Mouse (Mus musculus): ENCODE measurements around the gene Ctss.

The Ctss gene

GRCm38 (mm10) chr3:95526622-95527211 is at the start of gene Ctss:
Gene Ctss (plus strand): TSS chr3:95526786.
- DNase-seq (ENCODE audit: low spot score in 2 of 2): no peak

DNA sequence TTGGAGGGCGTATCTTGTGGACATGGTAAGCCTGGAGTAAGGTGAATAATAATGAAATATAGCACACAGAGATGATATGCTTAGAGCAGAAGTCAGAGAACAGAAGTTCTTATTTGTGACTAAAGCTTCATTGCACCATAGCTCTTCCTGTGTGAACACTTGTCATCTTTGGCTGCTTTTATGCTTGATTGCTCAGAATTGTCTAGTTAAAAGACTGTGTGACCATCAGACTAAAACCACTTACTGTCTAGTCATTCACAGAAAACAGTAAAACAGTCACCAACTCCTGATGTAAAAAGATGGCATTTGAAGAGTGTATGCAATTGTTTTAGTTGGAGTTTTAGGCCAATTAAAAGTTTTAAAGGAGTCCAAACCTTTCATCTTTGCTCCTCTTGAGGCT is 47.6 kb upstream of the Ctss start:
- DNase-seq (ENCODE audit: low spot score in 2 of 2): no peak

DNA sequence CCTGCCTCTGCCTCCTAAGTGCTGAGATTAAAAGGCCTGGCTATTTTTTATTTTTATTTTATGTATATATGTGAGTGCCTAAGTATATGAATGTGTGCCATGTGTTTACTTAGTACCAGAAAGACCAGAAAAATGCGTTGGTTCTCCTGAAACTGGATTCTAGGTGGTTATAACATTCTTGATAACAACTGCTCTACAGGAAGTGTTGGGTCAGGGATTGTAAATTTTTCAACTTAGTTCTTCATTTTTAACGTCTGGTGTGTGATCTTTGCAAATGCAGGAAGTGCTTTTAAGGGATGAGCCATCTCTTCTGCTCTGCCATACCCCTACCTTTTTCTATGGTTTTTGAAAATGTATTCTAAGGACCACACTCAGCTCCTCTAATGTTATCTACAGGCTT is 40.2 kb upstream of the Ctss start:
- no peak for DNase-seq (ENCODE audit: low spot score in 2 of 2)

GRCm38 (mm10) chr3:95488679-95489078 is 37.9 kb upstream of the Ctss start:
- no peak for DNase-seq (ENCODE audit: low spot score in 2 of 2)

DNA sequence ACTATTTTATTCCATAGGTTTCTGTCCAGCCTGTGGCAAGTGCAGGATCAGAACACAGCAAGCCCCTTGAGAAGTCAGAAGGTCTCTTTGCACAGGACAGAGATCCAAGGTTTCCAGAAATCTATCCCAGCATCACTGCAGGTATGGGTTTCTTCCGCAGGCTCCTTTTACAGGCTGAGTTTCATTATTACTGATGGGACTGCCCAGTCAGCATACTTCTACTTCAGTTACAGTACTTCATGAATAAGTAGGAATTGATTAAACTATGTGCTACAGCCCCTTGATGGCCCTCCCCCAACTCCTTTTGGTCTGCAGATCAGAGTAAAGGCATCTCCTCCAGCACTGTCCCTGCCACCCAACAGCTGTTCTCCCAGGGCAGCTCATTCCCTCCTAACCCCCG is 36.3 kb upstream of the Ctss start:
- DNase-seq (ENCODE audit: low spot score in 2 of 2): no peak

DNA sequence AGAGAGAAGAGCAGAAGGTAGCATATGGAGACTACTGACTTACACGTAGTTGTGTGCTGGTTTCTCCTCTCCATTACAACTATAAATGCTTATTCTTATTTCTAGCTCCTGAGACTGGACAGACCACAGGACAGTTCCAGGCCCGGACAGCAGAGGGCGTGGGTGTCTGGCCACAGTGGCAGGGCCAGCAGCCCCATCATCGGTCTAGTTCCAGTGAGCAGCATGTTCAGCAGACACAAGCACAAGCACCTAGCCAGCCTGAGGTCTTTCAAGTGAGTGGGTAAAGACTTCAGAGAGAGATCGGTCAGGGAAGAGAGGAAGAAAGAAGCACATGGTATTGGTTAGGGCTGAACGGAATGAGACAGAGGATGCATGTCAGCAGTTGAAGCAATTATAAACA is 32.2 kb upstream of the Ctss start:
- DNase-seq (ENCODE audit: low spot score in 2 of 2): peak; percentile 50 to 57

DNA sequence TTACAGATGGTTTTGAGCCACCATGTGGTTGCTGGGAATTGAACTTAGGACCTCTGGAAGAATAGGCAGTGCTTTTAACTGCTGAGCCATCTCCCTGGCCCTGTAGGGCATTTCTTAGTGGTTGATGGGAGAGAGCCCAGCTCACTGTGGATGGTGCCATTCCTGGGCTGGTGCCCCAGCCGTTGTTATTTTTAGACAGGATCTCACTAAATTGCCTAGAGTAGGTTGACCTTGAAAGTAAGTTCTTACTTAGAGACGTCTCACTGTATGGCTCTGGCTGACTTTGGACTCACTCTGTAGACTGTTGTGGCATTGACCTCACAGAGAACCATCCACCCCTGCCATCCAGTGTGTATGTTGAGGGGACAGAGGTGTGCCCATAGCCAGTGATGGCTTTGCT is 28.4 kb upstream of the Ctss start:
- no peak for DNase-seq (ENCODE audit: low spot score in 2 of 2)

- no peak for DNase-seq (ENCODE audit: low spot score in 2 of 2)
These were observed 27.6 kb upstream of the Ctss start, which contains the start of gene Ctsk for GRCm38 (mm10) chr3:95499024-95499423. Gene Ctsk (plus strand): TSS chr3:95499256.

DNA sequence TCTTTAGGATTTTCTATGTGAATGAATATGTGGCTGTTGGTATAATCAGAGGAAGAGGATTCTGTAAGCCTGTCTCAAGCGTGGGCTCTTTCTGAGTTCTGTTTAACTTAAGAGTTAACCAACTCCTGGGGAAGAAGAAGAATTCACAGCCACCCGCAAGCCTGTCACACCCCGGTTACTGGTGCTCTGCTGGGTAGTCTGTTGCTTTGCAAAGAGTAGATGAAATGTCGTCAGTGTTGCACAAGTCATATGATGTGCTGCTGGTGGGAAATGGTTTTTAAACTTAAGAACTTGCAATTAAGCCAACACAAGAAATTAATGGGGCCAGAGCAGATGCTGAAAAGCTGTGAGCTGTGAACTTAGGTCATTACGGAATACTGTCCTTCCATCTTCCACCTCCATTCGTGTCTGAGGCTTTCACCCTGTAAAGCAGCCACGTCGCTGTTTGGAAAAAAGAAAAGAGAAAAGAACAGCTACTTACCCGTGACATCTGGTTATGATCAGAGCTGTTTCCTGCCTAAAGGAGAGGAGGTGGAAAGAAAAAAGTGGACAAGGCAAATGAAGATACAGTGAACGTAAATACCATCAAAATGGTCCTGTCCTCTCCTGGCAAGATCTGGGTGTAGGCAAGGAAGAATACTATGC is 27.0 kb upstream of the Ctss start:
- DNase-seq (ENCODE audit: low spot score in 2 of 2): peak; percentile 36 to 40

DNA sequence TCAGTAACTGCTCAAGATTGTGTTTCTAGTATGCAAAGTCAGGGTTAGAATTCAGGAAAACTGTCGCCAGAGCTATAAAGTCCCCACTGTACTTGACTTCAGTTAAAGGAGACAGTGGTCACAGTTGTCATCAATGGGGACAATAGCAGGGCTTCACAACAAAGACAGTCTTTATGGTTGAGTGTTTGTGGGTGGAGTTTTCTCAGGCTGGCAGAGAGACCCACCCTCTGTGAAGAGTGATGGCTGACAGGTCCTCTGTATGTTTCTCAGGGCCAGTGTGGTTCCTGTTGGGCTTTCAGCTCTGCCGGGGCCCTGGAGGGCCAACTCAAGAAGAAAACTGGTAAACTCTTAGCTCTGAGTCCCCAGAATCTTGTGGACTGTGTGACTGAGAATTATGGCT is 24.3 kb upstream of the Ctss start:
- no peak for DNase-seq (ENCODE audit: low spot score in 2 of 2)

DNA sequence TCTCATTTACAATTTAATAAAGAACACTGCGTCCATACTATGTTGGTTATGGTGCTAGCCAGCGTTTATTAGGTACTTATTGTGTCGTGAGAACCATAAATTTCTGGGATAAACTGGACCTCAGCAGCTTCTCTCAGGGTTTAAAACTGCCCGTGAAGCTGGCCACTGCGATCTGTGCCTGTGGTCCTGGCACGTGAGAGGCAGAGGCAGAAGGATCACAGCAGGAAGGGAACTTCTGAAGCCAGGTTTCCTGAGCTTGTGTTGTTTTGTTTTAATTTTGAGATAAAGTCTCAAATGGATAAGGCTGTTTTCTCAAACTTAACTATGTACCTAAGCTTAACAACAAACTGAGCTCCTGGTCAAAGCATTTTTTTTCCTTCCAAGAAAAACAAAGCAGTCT is 17.2 kb upstream of the Ctss start:
- DNase-seq (ENCODE audit: low spot score in 2 of 2): no peak

- DNase-seq (ENCODE audit: low spot score in 2 of 2): no peak
These were observed 14.9 kb upstream of the Ctss start for GRCm38 (mm10) chr3:95511611-95512180.

GRCm38 (mm10) chr3:95516614-95517041 is 10.0 kb upstream of the Ctss start:
- no peak for DNase-seq (ENCODE audit: low spot score in 2 of 2)

DNA sequence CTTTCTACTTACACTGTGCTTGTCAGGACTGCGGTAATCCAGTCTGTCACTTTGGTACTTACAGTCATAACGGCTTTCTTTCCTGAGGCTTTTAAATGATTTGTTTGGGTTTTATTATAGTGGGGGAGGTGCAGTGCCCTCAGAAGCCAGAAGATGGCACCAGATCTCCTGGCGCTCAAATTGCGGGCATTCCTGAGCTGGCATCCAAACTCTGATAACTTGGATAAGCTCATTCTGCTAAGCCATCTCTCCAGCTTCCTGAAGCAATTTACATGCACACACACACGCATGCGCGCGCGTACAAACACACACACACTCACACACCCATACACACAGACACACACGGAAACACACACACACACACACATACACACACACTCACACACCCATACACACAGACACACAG is 9.1 kb upstream of the Ctss start:
- DNase-seq (ENCODE audit: low spot score in 2 of 2): peak; percentile 82 to 83

GRCm38 (mm10) chr3:95518891-95519290 is 7.7 kb upstream of the Ctss start:
- DNase-seq (ENCODE audit: low spot score in 2 of 2): no peak

GRCm38 (mm10) chr3:95519315-95519714 is 7.3 kb upstream of the Ctss start:
- DNase-seq (ENCODE audit: low spot score in 2 of 2): no peak

DNA sequence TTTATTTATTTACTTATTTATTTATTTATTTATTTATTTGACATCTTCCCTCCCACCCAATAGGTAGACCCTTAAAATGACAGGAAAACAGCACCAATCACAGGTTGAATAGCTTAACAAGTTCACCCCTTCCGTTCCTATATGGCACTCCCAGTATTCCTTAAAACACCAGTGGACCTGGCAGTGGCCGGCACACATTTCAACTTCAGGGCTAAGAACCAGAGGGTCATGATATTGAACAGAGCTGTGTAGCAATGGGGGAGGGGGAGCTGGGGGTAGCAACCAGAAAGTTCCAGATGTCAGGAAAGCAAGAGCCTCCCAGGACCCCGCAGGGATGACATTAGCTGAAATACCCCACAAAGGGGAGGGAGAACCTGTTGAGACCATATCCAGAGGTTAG is 6.5 kb upstream of the Ctss start:
- no peak for DNase-seq (ENCODE audit: low spot score in 2 of 2)

- no peak for DNase-seq (ENCODE audit: low spot score in 2 of 2)
These were observed 5.4 kb upstream of the Ctss start for GRCm38 (mm10) chr3:95521168-95521567.

DNA sequence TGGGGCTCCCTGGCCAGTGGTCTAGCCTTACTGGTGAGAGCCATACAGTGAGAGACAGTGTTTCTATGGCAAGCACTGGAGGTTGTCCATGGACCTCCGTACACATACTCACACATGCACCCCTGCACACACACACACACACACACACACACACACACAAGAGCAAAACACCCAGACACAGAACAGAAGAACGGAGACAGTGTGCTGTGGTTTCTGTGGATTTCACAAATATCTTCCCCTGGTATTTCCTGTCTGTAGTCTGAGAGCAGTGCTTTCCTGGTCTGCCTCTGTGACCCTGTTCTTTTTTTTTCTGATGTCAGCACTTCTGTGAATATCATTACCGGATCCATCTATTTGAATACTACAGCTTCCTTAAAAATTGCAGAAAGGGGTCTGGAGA is 2.9 kb upstream of the Ctss start:
- DNase-seq (ENCODE audit: low spot score in 2 of 2): no peak

DNA sequence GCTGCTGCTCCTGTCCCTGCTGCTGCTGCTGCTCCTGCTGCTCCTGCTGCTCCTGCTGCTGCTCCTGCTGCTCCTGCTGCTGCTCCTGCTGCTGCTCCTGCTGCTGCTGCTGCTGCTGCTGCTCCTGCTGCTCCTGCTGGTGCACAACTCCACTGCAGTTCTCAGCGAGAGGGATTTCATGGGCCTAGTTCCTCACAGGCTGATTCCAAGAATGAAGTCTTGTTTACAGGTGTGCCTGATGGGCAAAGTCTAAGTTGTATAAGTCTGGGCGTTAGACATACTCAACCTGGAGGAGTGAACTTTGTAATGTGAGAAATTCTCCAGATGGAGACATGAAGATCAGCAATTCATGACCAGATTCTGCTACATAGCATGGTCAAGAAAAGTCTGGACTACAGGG is 1.9 kb upstream of the Ctss start:
- DNase-seq (ENCODE audit: low spot score in 2 of 2): no peak

- no peak for DNase-seq (ENCODE audit: low spot score in 2 of 2)
These were observed 475 bp upstream of the Ctss start for GRCm38 (mm10) chr3:95526111-95526510.

- no peak for DNase-seq (ENCODE audit: low spot score in 2 of 2)
These were observed 3.2 kb downstream of the Ctss start for GRCm38 (mm10) chr3:95529814-95530213.

GRCm38 (mm10) chr3:95531025-95531424 is 4.4 kb downstream of the Ctss start:
- no peak for DNase-seq (ENCODE audit: low spot score in 2 of 2)

DNA sequence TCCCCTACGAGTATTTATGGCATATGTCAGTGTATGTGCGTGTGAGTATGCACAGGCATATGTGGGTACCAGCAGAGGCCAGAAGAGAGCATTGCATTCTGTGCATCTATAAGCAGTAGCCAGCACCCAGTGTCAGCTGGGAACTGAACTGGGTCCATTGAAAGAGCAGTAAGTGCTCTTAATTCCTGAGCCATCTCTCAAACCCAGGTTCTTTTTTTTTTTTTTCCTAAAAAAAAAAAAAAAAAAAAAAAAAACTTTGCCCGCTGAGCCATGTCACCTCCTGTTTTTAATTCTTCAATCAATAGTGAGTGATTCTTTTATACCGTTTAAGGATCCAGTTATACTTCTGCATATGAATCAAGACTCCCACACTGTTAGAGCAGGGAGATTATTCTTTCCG is 6.8 kb downstream of the Ctss start:
- no peak for DNase-seq (ENCODE audit: low spot score in 2 of 2)
